Mouse (Mus musculus) hindbrain, embryonic 12.5 days (tissue): ENCODE data around the gene Susd6. TPM values are rescaled to one million over a fixed set of nuclear protein-coding genes. Genes with fewer than 3 reads are reported as not detected.
A peak's percentile ranks its signal among the peaks of the same experiment; 100 is the strongest.
"Not testable (repeated sequence)": the region's sequence is repeated elsewhere in the genome, so short reads cannot be mapped to it uniquely, and the experiment has no call there.

ENCODE experiments used
- ATAC-seq: fragments of 200-750 bp; cut with Nextera tagmentation; 2 replicates; pipeline ENCODE4 v1.8.0; 2017; ENCODE audit warnings: moderate TSS enrichment; ENCODE audit not compliant: low FRiP score
- H3K27ac ChIP-seq: fragments of 300-500 bp; sonication (generic); 2 replicates; pipeline ENCODE4 v1.5.1; 2016; ENCODE audit warnings: mild to moderate bottlenecking
- H3K27me3 ChIP-seq: fragments of 300-500 bp; sonication (generic); 2 replicates; pipeline ENCODE4 v1.6.1; 2016; ENCODE audit warnings: mild to moderate bottlenecking
- H3K36me3 ChIP-seq: fragments of 300-500 bp; sonication (generic); 2 replicates; pipeline ENCODE4 v1.6.1; 2016; ENCODE audit warnings: mild to moderate bottlenecking
- H3K4me1 ChIP-seq: fragments of 300-500 bp; sonication (generic); 2 replicates; pipeline ENCODE4 v1.6.1; 2016
- H3K4me2 ChIP-seq: fragments of 300-500 bp; sonication (generic); replicated peaks from 2 replicates; pipeline ENCODE4 v1.6.1; 2016; ENCODE audit warnings: mild to moderate bottlenecking
- H3K4me3 ChIP-seq: fragments of 300-500 bp; sonication (generic); 2 replicates; pipeline ENCODE4 v1.5.1; 2016; ENCODE audit warnings: mild to moderate bottlenecking
- H3K9ac ChIP-seq: fragments of 300-500 bp; sonication (generic); 2 replicates; pipeline ENCODE4 v1.6.1; 2016; ENCODE audit warnings: mild to moderate bottlenecking, moderate library complexity
- H3K9me3 ChIP-seq: fragments of 300-500 bp; sonication (generic); replicated peaks from 2 replicates; pipeline ENCODE4 v1.6.1; 2016; ENCODE audit warnings: mild to moderate bottlenecking
- WGBS: fragments of 180-500 bp; shearing (Covaris S2); methylation state at CpG from one replicate; pipeline ENCODE4 v1.1.7; 2016; 5-methylcytosine and 5-hydroxymethylcytosine counted together
- polyA plus RNA-seq: library from polyadenylated mRNA; unstranded; fragments of >200 nt; fragmentation: Nextera tagmentation; extraction: Ambion mirVana; gene quantifications from 2 replicates; pipeline ENCODE4 v1.2.1, GENCODE M21; 2016

The Susd6 gene
- polyA plus RNA-seq, 1 experiment from 2014 or later, result 18.8 TPM

DNA sequence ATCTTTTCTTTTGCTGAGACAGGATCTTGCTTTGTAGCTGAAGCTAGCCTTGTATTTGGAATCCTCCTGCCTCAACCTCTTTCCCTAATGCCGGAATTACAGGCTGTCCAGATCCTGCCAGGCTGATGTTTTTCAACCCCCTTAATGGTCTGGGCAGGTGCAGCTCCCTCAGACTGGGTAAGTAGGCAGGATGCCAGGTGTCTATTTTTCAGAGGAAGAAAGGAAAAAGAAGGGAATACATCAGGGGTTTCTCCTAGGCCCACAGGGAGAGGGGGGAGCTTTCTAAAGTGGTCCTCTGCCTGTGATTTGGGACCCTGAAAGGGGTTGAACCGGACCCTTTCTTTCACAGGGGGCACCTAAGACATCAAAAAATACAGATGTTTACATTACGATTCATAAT, 2.1 kb upstream of the Susd6 start:
- no peak overlapping the region for H3K4me3 ChIP-seq
- H3K4me2 ChIP-seq, result no peak overlapping the region
- no peak overlapping the region for H3K9ac ChIP-seq
- WGBS, result 82% methylated on average over 3 of the region's 3 CpGs
- H3K27me3 ChIP-seq, result peaks cover 8% of the 10 kb centered on the region; the same call in 1 of the 2 replicates
- H3K4me1 ChIP-seq, result peaks cover 22% of the 10 kb centered on the region
- no peak for ATAC-seq
- H3K36me3 ChIP-seq, result no peaks in the 10 kb centered on the region
- no peak overlapping the region for H3K27ac ChIP-seq
- no peaks in the 10 kb centered on the region for H3K9me3 ChIP-seq

DNA sequence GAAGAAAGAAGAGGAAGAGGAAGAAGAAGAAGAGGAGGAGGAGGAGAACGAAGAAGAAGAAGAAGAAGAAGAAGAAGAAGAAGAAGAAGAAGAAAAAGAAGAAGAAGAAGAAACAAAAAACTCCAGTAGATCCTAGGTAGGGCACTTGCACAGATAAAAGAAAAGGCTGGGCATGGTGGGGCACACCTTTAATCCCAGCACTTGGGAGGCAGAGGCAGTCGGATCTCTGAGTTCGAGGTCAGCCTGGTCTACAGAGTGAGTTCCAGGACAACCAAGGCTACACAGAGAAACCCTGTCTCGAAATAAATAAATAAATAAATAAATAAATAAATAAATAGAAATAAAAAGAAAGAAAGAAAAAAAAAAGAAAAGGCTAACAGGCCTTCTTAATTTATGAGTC, 1.0 kb upstream of the Susd6 start:
- H3K4me3 ChIP-seq, H3K27ac ChIP-seq, H3K9ac ChIP-seq, H3K27me3 ChIP-seq, H3K9me3 ChIP-seq, H3K4me2 ChIP-seq, H3K36me3 ChIP-seq, ATAC-seq: not testable (repeated sequence)
- WGBS, result 80% methylated on average over 4 of the region's 4 CpGs
- peaks cover 22% of the 10 kb centered on the region for H3K4me1 ChIP-seq

DNA sequence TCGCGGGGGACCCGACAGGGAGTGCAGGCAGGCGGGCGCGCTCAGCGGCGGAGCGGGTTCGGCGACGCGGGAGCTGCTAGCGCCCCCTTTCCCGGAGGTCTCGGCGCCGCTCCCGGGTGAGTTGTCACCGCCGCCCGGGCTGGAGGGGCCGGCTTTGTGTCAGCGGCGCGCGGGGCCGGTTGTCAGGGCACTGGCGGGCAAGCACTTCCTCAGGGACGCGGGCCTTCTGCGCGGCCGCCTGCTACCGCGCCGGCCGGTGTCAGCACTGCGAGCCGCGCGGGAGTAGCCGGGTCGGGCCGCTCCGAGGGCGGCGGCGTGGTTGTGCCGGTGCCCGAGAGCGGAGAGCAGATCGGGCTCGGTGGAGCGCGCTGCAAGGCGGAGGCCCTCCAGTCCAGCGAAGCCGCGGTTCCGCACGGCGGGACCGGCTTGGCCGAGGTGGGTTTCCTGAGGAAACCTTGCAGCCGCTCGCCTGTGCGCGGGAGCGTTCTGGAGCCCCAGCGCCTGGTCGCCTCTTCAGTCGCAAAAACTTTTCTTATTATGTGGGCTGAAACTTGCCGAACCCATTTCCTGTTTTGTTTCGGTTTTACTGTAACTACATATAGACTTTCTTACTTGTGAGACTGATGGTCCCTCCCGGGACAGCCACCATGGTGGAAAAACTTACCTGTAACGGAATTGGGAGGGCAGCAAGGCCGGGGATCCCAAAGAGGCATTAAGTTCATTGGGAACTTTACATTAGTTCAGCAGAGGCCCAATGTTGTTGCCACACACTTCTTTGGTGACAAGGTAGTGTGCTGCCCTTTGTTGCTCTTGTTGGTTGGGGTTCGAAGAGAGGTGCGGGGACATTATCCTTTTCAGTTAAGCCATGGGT, 625 bp downstream of the Susd6 start:
- H3K36me3 ChIP-seq, result no peaks in the 10 kb centered on the region
- under 1% methylated on average over 76 of the region's 80 CpGs for WGBS
- H3K4me2 ChIP-seq, result peak overlapping the region; percentile 86
- H3K9ac ChIP-seq, result peak overlapping the region; percentile 89
- H3K9me3 ChIP-seq, result no peaks in the 10 kb centered on the region
- peak overlapping the region; percentile 97 for H3K27ac ChIP-seq
- H3K4me1 ChIP-seq, result peaks cover 26% of the 10 kb centered on the region
- peak; percentile 79; the same call in 1 of the 2 replicates for ATAC-seq
- peak overlapping the region; percentile 80 for H3K4me3 ChIP-seq
- 0 out of 2 replicates have a peak, but pooled peaks cover 3% of the 10 kb centered on the region for H3K27me3 ChIP-seq

DNA sequence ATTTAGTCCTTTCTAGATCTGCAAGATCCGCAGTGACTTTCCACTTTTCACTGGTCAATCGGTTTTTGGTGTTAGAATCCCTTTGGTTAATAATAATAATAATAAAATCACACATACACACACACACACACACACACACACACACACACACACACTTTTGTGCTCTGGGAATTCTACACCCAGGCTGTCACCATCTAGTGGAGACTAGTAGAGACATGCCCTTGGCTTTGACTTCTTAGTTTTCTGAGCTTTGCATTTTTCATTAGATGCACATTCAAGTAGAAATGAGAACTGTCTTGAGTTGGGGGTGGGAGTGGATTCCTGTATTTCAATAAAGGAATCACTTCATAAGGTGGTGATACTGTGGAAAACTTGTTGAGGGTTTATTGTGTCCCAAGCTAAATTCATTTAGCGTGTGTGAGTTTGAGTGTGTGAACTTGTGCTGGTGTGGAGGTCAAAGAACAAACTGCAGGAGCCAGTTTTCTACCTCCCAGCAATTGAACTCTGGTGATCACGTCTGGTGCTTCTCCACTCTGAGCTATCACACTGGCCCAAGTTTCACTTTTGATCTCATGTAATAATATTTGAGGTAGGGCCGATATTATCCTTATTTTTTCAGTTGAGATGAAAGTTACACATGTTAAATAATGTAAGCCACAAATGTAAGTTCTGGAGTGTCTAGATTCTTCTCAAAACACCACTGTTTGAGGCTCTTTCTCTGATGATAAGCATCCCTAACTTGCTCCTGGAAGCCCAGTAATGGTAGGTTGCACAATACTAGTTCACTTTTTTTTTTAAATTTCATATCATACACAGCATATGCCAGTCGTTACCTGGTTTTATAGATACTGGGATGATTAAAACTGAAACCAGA, 1.5 kb downstream of the Susd6 start:
- Histone ChIP-seq H3K9ac (peak overlapping the region; percentile 89), H3K9me3 (no peaks in the 10 kb centered on the region), H3K4me2 (peak overlapping the region; percentile 86), H3K36me3 (no peaks in the 10 kb centered on the region), H3K27me3 (0 out of 2 replicates have a peak, but pooled peaks cover 3% of the 10 kb centered on the region), H3K4me1 (peaks cover 26% of the 10 kb centered on the region), H3K4me3 (peak overlapping the region; percentile 80), H3K27ac (0 out of 2 replicates have a peak overlapping the region, but pooled peaks have one; percentile 97)
- WGBS, result 44% methylated on average over 6 of the region's 6 CpGs
- ATAC-seq, result no peak

- H3K4me1 ChIP-seq, result peaks cover 26% of the 10 kb centered on the region
- 0 out of 2 replicates have a peak, but pooled peaks cover 3% of the 10 kb centered on the region for H3K27me3 ChIP-seq
- H3K4me2 ChIP-seq, result no peak overlapping the region
- WGBS, result 74% methylated on average over 5 of the region's 5 CpGs
- no peaks in the 10 kb centered on the region for H3K36me3 ChIP-seq
- H3K9ac ChIP-seq, result no peak overlapping the region
- ATAC-seq, result no peak
- no peak overlapping the region for H3K4me3 ChIP-seq
- H3K27ac ChIP-seq, result no peak overlapping the region
- H3K9me3 ChIP-seq, result no peaks in the 10 kb centered on the region
Observed at GRCm38 (mm10) chr12:80792867-80793266, 2.6 kb downstream of the Susd6 start.

DNA sequence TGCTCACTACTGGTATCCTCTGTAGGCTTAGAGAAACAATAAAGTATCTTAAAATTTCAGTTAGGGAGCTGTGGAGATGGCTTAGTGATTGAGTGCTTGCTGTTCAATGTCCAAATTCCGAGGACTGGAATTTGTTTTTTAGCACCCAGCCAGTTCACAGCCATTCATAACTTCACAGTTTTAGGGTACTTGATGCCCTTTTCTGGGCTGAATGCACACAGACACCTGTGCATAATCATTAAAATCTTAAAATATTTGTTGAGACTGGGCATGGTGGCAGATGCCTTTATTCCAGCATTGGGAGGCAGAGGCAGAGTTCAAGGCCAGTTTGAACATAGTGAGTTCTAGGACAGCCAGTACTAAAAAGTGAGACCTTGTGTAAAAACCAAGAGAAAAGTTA, 3.2 kb downstream of the Susd6 start:
- Histone ChIP-seq H3K9ac (no peak overlapping the region), H3K4me3 (no peak overlapping the region), H3K4me1 (peaks cover 26% of the 10 kb centered on the region), H3K4me2 (no peak overlapping the region), H3K9me3 (no peaks in the 10 kb centered on the region), H3K27ac (no peak overlapping the region), H3K27me3 (no peaks in the 10 kb centered on the region), H3K36me3 (no peaks in the 10 kb centered on the region)
- WGBS, result 92% methylated on average over 1 of the region's 1 CpGs
- ATAC-seq, result no peak

DNA sequence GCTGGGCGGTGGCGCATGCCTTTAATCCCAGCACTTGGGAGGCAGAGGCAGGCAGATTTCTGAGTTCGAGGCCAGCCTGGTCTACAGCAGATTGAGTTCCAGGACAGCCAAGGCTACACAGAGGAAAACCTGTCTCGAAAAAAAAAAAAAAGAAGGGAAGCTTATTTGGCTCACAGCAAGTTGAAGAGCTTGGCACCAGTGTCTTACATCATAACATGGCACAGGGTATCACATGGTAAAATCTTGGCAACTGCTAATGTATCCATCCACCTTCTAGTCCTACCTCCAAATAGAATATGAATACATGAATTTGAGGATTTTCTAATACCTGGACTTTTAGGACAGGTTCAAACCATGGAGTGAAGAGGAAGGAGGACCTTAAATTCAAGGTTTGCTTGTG, 4.2 kb downstream of the Susd6 start:
- Histone ChIP-seq H3K4me3 (no peak overlapping the region), H3K27me3 (no peaks in the 10 kb centered on the region), H3K9ac (no peak overlapping the region), H3K9me3 (no peaks in the 10 kb centered on the region), H3K4me1 (peaks cover 26% of the 10 kb centered on the region), H3K36me3 (no peaks in the 10 kb centered on the region), H3K4me2 (no peak overlapping the region), H3K27ac (no peak overlapping the region)
- ATAC-seq, result no peak
- 95% methylated on average over 4 of the region's 4 CpGs for WGBS

- Histone ChIP-seq H3K9ac (no peak overlapping the region), H3K36me3 (no peaks in the 10 kb centered on the region), H3K27ac (no peak overlapping the region), H3K4me1 (peaks cover 21% of the 10 kb centered on the region), H3K9me3 (no peaks in the 10 kb centered on the region), H3K27me3 (no peaks in the 10 kb centered on the region), H3K4me3 (no peak overlapping the region), H3K4me2 (no peak overlapping the region)
- 65% methylated on average over 2 of the region's 2 CpGs for WGBS
- ATAC-seq, result no peak
Observed at GRCm38 (mm10) chr12:80794935-80795785, 4.8 kb downstream of the Susd6 start.

DNA sequence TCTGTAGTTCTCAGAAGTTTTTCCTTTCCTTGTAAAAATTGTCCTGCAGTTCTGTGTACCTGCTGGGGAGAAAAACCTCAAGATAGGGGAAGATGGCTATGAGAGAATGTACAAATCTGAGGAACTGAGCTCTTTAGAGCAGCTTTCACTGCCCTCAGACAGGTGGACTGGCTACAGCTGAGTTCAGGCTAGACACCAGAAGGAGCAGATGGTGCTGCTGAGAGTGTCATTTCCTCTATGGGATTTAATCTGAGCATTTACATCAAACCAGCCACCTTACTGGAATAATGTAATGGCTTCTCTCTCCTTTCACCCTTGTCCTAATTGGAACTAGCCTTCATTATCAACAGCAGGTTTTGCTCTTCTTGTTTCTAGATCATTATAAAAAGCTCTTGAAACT, 8.0 kb downstream of the Susd6 start:
- Histone ChIP-seq H3K27me3 (no peaks in the 10 kb centered on the region), H3K9ac (no peak overlapping the region), H3K4me1 (peaks cover 7% of the 10 kb centered on the region; the same call in 1 of the 2 replicates), H3K27ac (no peak overlapping the region), H3K9me3 (no peaks in the 10 kb centered on the region), H3K36me3 (no peaks in the 10 kb centered on the region), H3K4me3 (no peak overlapping the region), H3K4me2 (no peak overlapping the region)
- ATAC-seq, result no peak

GRCm38 (mm10) chr12:80800156-80800555, 9.8 kb downstream of the Susd6 start:
- Histone ChIP-seq H3K27me3 (no peaks in the 10 kb centered on the region), H3K36me3 (no peaks in the 10 kb centered on the region), H3K4me1 (peaks cover 6% of the 10 kb centered on the region; the same call in 1 of the 2 replicates), H3K9me3 (no peaks in the 10 kb centered on the region), H3K27ac (no peak overlapping the region), H3K9ac (no peak overlapping the region), H3K4me2 (no peak overlapping the region), H3K4me3 (no peak overlapping the region)
- no peak for ATAC-seq
- 97% methylated on average over 3 of the region's 3 CpGs for WGBS

DNA sequence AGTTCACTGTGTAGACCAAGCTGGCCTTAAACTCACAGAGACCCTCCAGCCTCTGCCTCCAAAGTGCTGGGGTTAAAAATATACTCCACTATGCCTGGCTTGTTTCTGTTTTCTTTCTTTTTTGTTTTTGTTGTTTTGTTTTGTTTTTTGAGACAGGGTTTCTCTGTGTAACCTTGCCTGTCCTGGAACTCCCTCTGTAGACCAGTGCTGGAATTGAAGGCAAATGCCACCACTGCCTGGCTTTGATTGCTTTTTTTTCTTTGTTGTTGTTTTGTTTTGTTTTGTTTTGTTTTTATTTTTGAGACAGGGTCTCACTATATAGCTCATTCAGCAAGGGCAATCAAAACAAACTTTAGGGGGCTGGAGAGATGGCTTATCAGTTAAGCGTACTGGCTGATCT, 11.1 kb downstream of the Susd6 start:
- no peak for ATAC-seq
- WGBS, result 100% methylated on average over 1 of the region's 1 CpGs
- H3K27ac ChIP-seq, result no peak overlapping the region
- no peak overlapping the region for H3K9ac ChIP-seq
- H3K27me3 ChIP-seq, result no peaks in the 10 kb centered on the region
- no peak overlapping the region for H3K4me3 ChIP-seq
- no peaks in the 10 kb centered on the region for H3K9me3 ChIP-seq
- no peaks in the 10 kb centered on the region for H3K36me3 ChIP-seq
- H3K4me2 ChIP-seq, result no peak overlapping the region
- H3K4me1 ChIP-seq, result peaks cover 5% of the 10 kb centered on the region; the same call in 1 of the 2 replicates
